Mouse (Mus musculus) layer of hippocampus, adult 6 months (tissue): ENCODE measurements around the gene Leng8. TPM values are rescaled to one million over a fixed set of nuclear protein-coding genes. Genes with fewer than 3 reads are reported as not detected.

Experiments used
- long read RNA-seq, 2 experiments: library from polyadenylated mRNA; unstranded; transcript quantifications; one replicate each; pipeline ENCODE4 v2.0.0; 2019 to 2020
- polyA plus RNA-seq: library from polyadenylated mRNA; unstranded; fragments of <200 nt; fragmentation: Nextera tagmentation; gene quantifications from 2 replicates; pipeline ENCODE4 v1.2.3, GENCODE M21; 2021

Gene Leng8
- 5.8 and 6.8 TPM in 2 replicates for polyA plus RNA-seq
- long read RNA-seq, experiment 1, partial matches to known transcripts: 0 of 3 reads
- long read RNA-seq, experiment 1, other reads (novel, unspliced or antisense): 1 of 3 reads
- long read RNA-seq, experiment 2, partial matches to known transcripts: 9 of 35 reads
- long read RNA-seq, experiment 2, other reads (novel, unspliced or antisense): 26 of 35 reads

DNA sequence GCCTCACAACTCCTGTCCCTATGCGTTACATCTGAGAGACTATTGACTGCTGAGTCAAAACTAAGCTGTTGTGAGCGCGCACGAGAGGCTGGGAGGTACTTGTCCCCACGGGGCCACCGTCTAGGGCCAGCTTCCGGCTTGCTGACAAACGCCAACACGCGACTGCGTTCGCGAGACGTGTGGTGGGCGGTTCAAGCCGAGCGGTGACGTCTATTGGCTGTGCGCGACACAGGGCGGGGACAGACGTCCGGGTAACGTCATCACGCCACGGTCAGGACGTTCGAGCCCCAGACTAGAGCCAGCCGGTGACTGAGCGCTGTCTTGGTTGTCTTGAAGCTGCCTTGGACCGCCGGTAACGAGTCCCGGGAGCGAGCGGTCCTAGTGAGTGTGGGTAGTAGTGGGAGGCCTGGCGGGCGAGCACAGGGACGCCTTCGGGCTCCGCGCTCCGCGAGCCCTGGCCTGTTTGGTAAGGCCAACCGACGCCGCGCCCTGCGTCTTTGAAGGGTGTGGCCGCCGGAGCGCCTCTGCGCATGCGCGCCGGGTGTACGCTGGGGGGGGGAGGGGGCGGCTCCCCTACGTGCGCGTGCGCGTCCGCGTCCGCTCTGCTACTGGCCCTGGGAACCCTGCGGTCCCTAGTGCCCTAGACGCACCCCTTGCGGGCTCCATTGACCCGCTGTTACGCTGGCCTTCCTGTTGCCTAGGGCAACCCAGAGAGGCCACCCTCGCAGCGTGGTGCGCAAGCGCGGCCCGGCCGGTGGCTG is at the start of gene Leng8:
Gene Leng8 (plus strand): TSS at position 269 of the 761 bp plus-strand sequence.

GRCm38 (mm10) chr7:4119344-4119902 is 17.4 kb upstream of the Leng8 start, which contains the start of gene Ttyh1:
Gene Ttyh1, plus strand, starts transcription at chr7:4119408.

GRCm38 (mm10) chr7:4150059-4150541 is 13.3 kb downstream of the Leng8 start, which contains the start of gene Leng9:
Gene Leng9, minus strand, starts transcription at chr7:4150374.

DNA sequence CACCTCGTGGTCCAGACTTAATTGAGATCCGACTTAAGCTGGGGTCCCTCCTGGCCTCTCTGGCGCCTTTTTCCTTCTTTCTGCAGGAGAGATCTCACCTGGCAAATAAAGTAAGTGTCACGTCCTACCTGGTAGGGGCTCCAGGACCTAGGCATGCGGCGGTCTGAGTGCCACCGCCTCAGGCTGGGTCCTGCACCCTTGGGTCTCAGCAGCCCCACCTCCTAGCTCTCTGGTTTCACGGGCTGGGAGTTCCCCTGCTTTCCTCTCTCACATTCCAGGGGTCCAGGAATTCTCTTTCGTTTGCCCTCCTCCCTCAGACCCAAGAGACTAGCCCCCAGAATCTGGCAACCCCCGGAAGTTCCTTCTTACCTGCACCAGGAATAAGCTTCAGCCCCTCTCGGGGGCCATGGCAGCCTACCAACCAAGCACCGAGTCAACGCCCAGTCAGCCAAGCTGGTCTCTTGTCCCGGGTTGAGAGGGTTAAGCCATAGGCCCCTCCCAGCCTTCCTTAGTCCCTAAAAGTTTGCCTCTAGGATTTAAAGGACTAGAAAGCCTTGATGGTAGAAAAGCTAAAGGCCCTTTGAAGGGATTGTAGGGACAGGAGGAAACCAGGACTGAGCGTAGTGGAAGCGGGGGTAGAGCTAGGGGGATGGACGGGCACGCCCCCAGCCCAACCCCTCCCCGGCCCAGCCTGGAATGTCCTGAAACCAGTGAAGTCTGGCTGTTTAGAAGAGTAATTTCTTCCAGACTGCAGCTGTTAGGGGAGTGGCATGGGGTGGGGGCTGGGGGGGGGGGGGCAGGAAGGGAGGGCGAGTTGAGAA is 27.5 kb downstream of the Leng8 start, which contains the start of gene Cdc42ep5:
Gene Cdc42ep5 (minus strand): TSS at position 771 of the 821 bp plus-strand sequence.

Other genes starting within 250 kb of the Leng8 start
- not detected in 2 replicates for gene Gm14548, start 238.9 kb upstream of the Leng8 start, polyA plus RNA-seq
- 0.08 TPM in 1 of 2 replicates, not detected in the other for gene Lilra6, start 221.5 kb upstream of the Leng8 start, polyA plus RNA-seq
- gene Lair1, start 73.8 kb upstream of the Leng8 start, polyA plus RNA-seq: 8.3 and 8.8 TPM in 2 replicates
- 323 and 455 TPM in 2 replicates for gene Ttyh1, start 17.6 kb upstream of the Leng8 start, polyA plus RNA-seq
- 5.2 and 5.8 TPM in 2 replicates for gene Leng9, start 13.3 kb downstream of the Leng8 start, polyA plus RNA-seq
- 2.6 and 3.2 TPM in 2 replicates for gene Cdc42ep5, start 27.8 kb downstream of the Leng8 start, polyA plus RNA-seq
- 0.29 and 0.35 TPM in 2 replicates for gene Lilra5, start 100.7 kb downstream of the Leng8 start, polyA plus RNA-seq
- gene Ncr1, start 200.7 kb downstream of the Leng8 start, polyA plus RNA-seq: not detected in 2 replicates